In genomic region chrX:98348036-98348435, GRCm38 (mm10) we compare ENCODE assay signal across 9 mouse cellular contexts.
DNase-seq lines count a peak whose midpoint lies in the region; ATAC-seq and TF ChIP-seq lines count a peak whose summit lies in the region.
"Had no signal": no experiment of that assay in that cellular context is flagged by ENCODE, and none has a peak within 500 bp of the region (broad histone marks: within the 10 kb centered on the region; RNA-seq: fewer than 3 reads in every experiment).

No protein-coding gene starts in this region.

- no peaks in the 10 kb centered on the region for H3K36me3 ChIP-seq in kidney, postnatal 0 days (ENCODE audit: insufficient read depth, low read length)
- no peaks in the 10 kb centered on the region for H3K36me3 ChIP-seq in forebrain, embryonic 15.5 days

- no peak overlapping the region for H3K27ac ChIP-seq in kidney, postnatal 0 days
- no peak overlapping the region for H3K27ac ChIP-seq in forebrain, embryonic 15.5 days (replicated peaks)

- peak; percentile 26 to 37 for DNase-seq in cerebellum, postnatal 14 days
- no peak for DNase-seq in cerebellum, postnatal 4 days (ENCODE audit: low spot score in 2 of 2)
- peak; percentile 4 for DNase-seq in right cerebral cortex, postnatal 4 days
- no peak for DNase-seq in right cerebral cortex, postnatal 25 days
- peak; percentile 1 for DNase-seq in kidney, postnatal 0 days (ENCODE audit: low spot score)
- DNase-seq in urinary bladder, postnatal 36 days (ENCODE audit: low spot score in 2 of 2): peak; percentile 48 to 72
- no peak for DNase-seq in right cerebral cortex, postnatal 14 days

- H3K9me3 ChIP-seq in kidney, postnatal 0 days (replicated peaks; ENCODE audit: low read length): no peaks in the 10 kb centered on the region
- no peaks in the 10 kb centered on the region for H3K9me3 ChIP-seq in forebrain, embryonic 15.5 days

- no peak for ATAC-seq in kidney, postnatal 0 days (replicated peaks; ENCODE audit: low FRiP score, low read depth)
- ATAC-seq in forebrain, embryonic 15.5 days (replicated peaks): no peak
- ATAC-seq: forebrain, embryonic 14.5 days had no signal

- no peak overlapping the region for H3K4me2 ChIP-seq in kidney, postnatal 0 days (ENCODE audit: low read length)
- no peak overlapping the region for H3K4me2 ChIP-seq in forebrain, embryonic 15.5 days (replicated peaks)

- no peaks in the 10 kb centered on the region for H3K4me1 ChIP-seq in kidney, postnatal 0 days (replicated peaks; ENCODE audit: insufficient read depth, low read length)
- no peaks in the 10 kb centered on the region for H3K4me1 ChIP-seq in forebrain, embryonic 15.5 days

- TF ChIP-seq CTCF in kidney, postnatal 0 days (IDR thresholded peaks at IDR 0.05; ENCODE audit: low read depth): no peak

- H3K27me3 ChIP-seq in kidney, postnatal 0 days (ENCODE audit: insufficient read depth, low read length): no peaks in the 10 kb centered on the region
- H3K27me3 ChIP-seq in forebrain, embryonic 15.5 days: no peaks in the 10 kb centered on the region

- no peak overlapping the region for H3K9ac ChIP-seq in kidney, postnatal 0 days (ENCODE audit: low read depth, low read length)
- no peak overlapping the region for H3K9ac ChIP-seq in forebrain, embryonic 15.5 days (replicated peaks)

- 47% methylated on average over 4 of the region's 4 CpGs for WGBS in kidney, postnatal 0 days
- WGBS in forebrain, embryonic 15.5 days: 40% methylated on average over 4 of the region's 4 CpGs

- H3K4me3 ChIP-seq in kidney, postnatal 0 days (replicated peaks; ENCODE audit: low read depth, low read length): no peak overlapping the region
- no peak overlapping the region for H3K4me3 ChIP-seq in forebrain, embryonic 15.5 days

Comparison
In these comparisons a context has a peak if more than half of its experiments do, and no peak if none do; other contexts are left out.
1. DNase-seq: peak in cerebellum, postnatal 14 days (2 of 2), right cerebral cortex, postnatal 4 days (single experiment), kidney, postnatal 0 days (single experiment) and urinary bladder, postnatal 36 days (2 of 2); none in cerebellum, postnatal 4 days (0 of 2), right cerebral cortex, postnatal 25 days (single experiment) and right cerebral cortex, postnatal 14 days (single experiment).